Mouse (Mus musculus) ES-E14 (cell line): ENCODE data around the gene Aes. TPM values are rescaled to one million over a fixed set of nuclear protein-coding genes. Genes with fewer than 3 reads are reported as not detected.

Experiments
- DNase-seq: peaks from one replicate; pipeline ENCODE4 v3.0.0-alpha.2; 2013; ENCODE audit warnings: low read depth, low spot score
- H3K27ac ChIP-seq: 2 replicates; pipeline ENCODE4 v1.5.1; 2012; ENCODE audit warnings: low read depth, mild to moderate bottlenecking, low read length, moderate library complexity, mixed read lengths; ENCODE audit not compliant: poor library complexity, insufficient read depth, severe bottlenecking
- H3K36me3 ChIP-seq: 2 replicates; pipeline ENCODE4 v1.6.1; 2012; ENCODE audit warnings: mild to moderate bottlenecking, low read length, moderate library complexity, mixed read lengths; ENCODE audit not compliant: control insufficient read depth, poor library complexity, insufficient read depth, severe bottlenecking
- H3K4me1 ChIP-seq, 2 experiments: fragments of 150-350 bp in 1 of 2; sonication (generic) in 1 of 2; 2 replicates each; pipeline ENCODE4 v1.6.1; 2012; ENCODE audit warnings: low read length in 2 of 2, mild to moderate bottlenecking in 1 of 2, mixed read lengths in 1 of 2; ENCODE audit not compliant: control insufficient read depth in 2 of 2, insufficient read depth in 2 of 2, poor library complexity in 1 of 2
- H3K4me3 ChIP-seq, 2 experiments: fragments of 150-350 bp in 1 of 2; sonication (generic) in 1 of 2; 2 replicates each; pipeline ENCODE4 v1.5.1; 2012; ENCODE audit warnings: low read length in 2 of 2, low read depth in 1 of 2, mild to moderate bottlenecking in 1 of 2, mixed read lengths in 1 of 2; ENCODE audit not compliant: insufficient read depth in 1 of 2, poor library complexity in 1 of 2, severe bottlenecking in 1 of 2
- H3K9ac ChIP-seq: 2 replicates; pipeline ENCODE4 v1.6.1; 2012; ENCODE audit warnings: low read depth, mild to moderate bottlenecking, low read length, mixed read lengths; ENCODE audit not compliant: poor library complexity, insufficient read depth, severe bottlenecking
- H3K9me3 ChIP-seq: fragments of 150-350 bp; sonication (generic); 2 replicates; pipeline ENCODE4 v1.6.1; 2012; ENCODE audit warnings: low read depth, mild to moderate bottlenecking, low read length; ENCODE audit not compliant: control insufficient read depth, insufficient read depth
- CHD2 ChIP-seq: IDR thresholded peaks from 2 replicates; pipeline ENCODE4 v1.6.1; 2014; ENCODE audit warnings: mild to moderate bottlenecking, low read depth, low read length, inconsistent platforms
- HCFC1 ChIP-seq: IDR thresholded peaks from 2 replicates; pipeline ENCODE4 v1.6.1; 2012; ENCODE audit warnings: low read length, inconsistent platforms, borderline replicate concordance; ENCODE audit not compliant: insufficient read depth
- MAFK ChIP-seq: IDR thresholded peaks from 2 replicates; pipeline ENCODE4 v1.6.1; 2014; ENCODE audit warnings: mild to moderate bottlenecking, low read depth, low read length, inconsistent platforms; ENCODE audit not compliant: insufficient read depth
- ZC3H11A ChIP-seq: IDR thresholded peaks from 2 replicates; pipeline ENCODE4 v1.6.1; 2012; ENCODE audit warnings: low read depth, mild to moderate bottlenecking, inconsistent platforms, low read length, borderline replicate concordance
- ZNF384 ChIP-seq: IDR thresholded peaks from 2 replicates; pipeline ENCODE4 v1.6.1; 2012; ENCODE audit warnings: low read depth, low read length, inconsistent platforms
- in situ Hi-C, 2 experiments: fragments of 600-800 bp; cut with MboI; formaldehyde crosslinking; loops; one replicate each; pipeline ENCODE4 v1.15.1; 2025; ENCODE audit warnings: low sequenced_read_pairs in 2 of 2, inconsistent platforms in 1 of 2; ENCODE audit not compliant: unreplicated experiment in 2 of 2
- total RNA-seq: library from RNA; depleted of rRNA; stranded (reverse); fragments of 300-350 nt; gene quantifications from 2 replicates; pipeline ENCODE4 v1.2.3, GENCODE M21; 2012

Aes gene
- total RNA-seq, 1 experiment = 145 TPM

DNA sequence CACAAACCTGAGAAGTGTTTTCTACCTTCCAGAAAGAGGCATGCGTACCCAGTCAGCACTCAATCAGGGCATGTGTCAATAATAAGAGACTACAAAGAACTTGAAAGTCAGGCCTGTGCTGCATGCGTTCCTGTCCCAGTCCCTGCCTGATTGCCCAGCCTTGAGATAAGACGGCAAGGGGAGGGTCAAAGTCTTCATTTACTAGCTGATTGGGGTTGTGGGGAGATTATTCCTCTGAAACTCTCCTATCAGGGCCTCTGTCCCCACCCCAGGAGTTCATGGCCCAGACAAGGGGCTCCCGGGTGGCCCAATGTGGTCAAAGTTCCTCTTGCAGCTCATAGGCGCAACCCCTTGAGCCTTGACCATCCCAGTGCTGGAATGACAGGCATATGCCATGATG, 13.0 kb upstream of the Aes start:
- Histone ChIP-seq H3K4me1 (peaks cover 5 to 20% of the 10 kb centered on the region in 2 experiments; a peak in 3 of 4 replicates), H3K4me3 (no peak overlapping the region), H3K9ac (no peak overlapping the region), H3K36me3 (peaks cover under 1% of the 10 kb centered on the region; the same call in 1 of the 2 replicates), H3K27ac (no peak overlapping the region), H3K9me3 (no peaks in the 10 kb centered on the region)
- no peak for DNase-seq
- in situ Hi-C loops = no loop called here
- TF ChIP-seq CHD2 (no peak), MAFK (no peak), ZC3H11A (no peak), HCFC1 (no peak), ZNF384 (no peak)

DNA sequence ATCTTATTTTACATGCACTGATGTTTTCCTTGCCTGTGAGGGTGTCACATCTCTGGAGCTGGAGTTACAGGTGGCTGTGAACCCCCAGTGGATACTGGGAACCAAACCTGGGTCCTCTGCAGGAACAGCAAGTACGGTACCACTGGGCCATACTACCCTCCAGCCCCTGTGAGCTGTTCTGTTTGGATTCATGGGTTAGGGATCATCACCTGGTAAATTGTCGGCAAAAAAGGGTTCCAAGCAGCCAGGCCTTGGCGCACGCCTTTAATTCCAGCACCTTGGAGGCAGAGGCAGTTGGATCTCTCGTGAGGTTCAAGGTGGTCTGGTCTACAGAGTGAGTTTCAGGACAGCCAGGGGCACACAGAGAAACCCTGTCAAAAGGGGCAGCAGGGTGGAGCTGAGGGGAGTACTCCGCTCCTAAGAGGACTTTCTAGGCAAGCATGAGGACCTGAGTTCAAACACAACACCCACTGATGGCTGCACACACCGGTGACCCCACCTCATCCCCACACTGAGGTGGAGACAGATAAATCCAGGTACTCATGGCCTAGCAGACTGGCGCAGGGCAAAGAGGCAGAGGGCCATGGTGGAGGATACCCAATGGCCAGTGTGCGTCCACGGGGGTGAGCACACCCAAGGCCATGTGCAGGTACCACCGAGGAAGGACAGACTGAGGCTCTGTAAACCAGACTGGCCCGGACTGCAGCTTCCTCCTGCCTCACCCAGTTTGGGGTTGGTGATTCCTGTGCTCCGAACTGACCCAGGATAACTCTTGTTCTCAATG, 12.3 kb upstream of the Aes start:
- Histone ChIP-seq H3K9ac (no peak overlapping the region), H3K36me3 (no peaks in the 10 kb centered on the region), H3K4me3 (no peak overlapping the region), H3K9me3 (no peaks in the 10 kb centered on the region), H3K27ac (no peak overlapping the region), H3K4me1 (peaks cover 5 to 23% of the 10 kb centered on the region in 2 experiments; a peak in 3 of 4 replicates)
- TF ChIP-seq ZC3H11A = no peak
- no peak for TF ChIP-seq CHD2
- TF ChIP-seq ZNF384 = no peak
- no peak for TF ChIP-seq HCFC1
- no peak for DNase-seq
- in situ Hi-C loops = no loop called here

DNA sequence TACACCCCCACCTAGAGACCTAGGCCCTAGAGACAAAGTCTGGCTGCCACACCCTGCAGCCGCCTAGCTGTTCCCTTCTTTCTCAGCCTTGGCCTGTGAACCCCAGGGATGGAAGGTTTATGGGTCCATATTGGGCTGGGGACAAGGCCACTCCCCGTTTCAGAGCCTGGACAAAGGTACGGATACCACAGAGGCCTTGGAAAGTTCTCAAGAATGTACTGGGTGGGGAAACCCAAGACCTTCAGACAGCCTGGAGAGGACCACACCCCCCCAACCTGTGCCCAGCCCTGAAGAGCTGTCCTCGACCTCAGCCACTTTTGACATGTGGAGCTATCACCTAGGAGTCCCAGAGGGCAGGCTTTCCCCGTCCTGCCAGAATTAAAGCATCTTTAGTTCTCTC, 10.3 kb upstream of the Aes start:
- H3K27ac ChIP-seq = no peak overlapping the region
- no peaks in the 10 kb centered on the region for H3K36me3 ChIP-seq
- no peak for TF ChIP-seq ZC3H11A
- TF ChIP-seq HCFC1 = no peak
- no peak for TF ChIP-seq ZNF384
- TF ChIP-seq CHD2 = no peak
- TF ChIP-seq MAFK = no peak
- H3K9me3 ChIP-seq = no peaks in the 10 kb centered on the region
- no peak overlapping the region for H3K9ac ChIP-seq
- H3K4me1 ChIP-seq = peaks cover 4 to 5% of the 10 kb centered on the region in 2 experiments; a peak in 2 of 4 replicates
- in situ Hi-C loops = no loop called here
- H3K4me3 ChIP-seq = no peak overlapping the region
- DNase-seq = no peak

DNA sequence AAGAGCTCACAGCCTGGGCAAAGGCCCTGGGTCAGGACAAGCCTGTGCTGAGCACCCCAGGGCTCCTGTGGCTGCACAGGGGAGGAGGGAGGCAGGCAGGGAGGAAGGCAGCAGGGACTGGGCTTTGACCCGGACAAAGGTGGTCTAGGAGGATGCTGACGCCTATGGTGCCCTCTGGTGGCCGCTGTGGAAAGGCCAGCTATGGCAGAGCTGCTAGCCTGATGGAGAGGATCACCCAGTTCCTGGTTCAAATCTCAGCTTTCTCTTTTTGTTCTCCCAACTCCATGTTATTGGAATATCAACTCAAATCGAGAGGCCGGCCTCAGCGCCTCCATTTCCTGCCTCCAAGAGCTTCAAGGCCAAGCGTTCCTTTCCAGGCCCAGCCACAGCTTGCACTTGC, 9.0 kb upstream of the Aes start:
- Histone ChIP-seq H3K36me3 (no peaks in the 10 kb centered on the region), H3K9me3 (no peaks in the 10 kb centered on the region), H3K9ac (no peak overlapping the region), H3K4me1 (peaks cover 4 to 6% of the 10 kb centered on the region in 2 experiments; a peak in 2 of 4 replicates), H3K4me3 (no peak overlapping the region), H3K27ac (no peak overlapping the region)
- in situ Hi-C loops = no loop called here
- DNase-seq = peak; percentile 74
- TF ChIP-seq ZC3H11A (no peak), MAFK (no peak), CHD2 (no peak), HCFC1 (no peak)

DNA sequence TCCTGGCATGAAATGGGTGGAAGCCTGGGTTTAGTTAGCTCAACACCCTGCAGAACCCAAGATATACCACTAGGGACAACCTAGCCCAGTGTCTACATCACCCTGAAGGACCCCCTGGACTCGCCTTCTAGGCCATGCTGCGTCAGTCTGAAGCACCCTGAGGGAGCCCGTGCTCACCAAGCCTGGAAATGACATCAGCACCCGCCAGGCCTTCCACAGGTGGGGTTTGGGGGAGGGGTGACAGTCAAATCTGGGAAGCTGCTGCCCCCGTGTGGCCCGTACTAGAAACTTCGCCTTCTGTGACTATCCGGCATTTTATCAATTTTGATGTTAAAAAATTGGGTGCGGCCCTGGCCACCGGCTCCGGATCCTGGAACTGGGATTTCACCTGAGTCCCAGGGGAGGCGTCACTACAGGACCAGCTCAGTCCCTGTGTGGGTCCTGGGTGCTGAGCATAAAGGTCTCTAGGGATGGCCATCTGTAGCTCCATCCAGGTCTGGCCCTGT, 7.6 kb upstream of the Aes start:
- peak; percentile 77 for DNase-seq
- H3K9ac ChIP-seq = peak overlapping the region; percentile 51; the same call in 1 of the 2 replicates
- H3K4me1 ChIP-seq = peaks cover 3 to 6% of the 10 kb centered on the region in 2 experiments; a peak in 2 of 4 replicates
- no peak overlapping the region for H3K4me3 ChIP-seq
- no peaks in the 10 kb centered on the region for H3K9me3 ChIP-seq
- H3K27ac ChIP-seq = no peak overlapping the region
- no peak for TF ChIP-seq MAFK
- no peak for TF ChIP-seq ZNF384
- TF ChIP-seq ZC3H11A = no peak
- TF ChIP-seq HCFC1 = no peak
- TF ChIP-seq CHD2 = no peak
- H3K36me3 ChIP-seq = no peaks in the 10 kb centered on the region
- in situ Hi-C loops = no loop called here
